Mouse (Mus musculus): ENCODE results near the gene Klhl29.

DNA sequence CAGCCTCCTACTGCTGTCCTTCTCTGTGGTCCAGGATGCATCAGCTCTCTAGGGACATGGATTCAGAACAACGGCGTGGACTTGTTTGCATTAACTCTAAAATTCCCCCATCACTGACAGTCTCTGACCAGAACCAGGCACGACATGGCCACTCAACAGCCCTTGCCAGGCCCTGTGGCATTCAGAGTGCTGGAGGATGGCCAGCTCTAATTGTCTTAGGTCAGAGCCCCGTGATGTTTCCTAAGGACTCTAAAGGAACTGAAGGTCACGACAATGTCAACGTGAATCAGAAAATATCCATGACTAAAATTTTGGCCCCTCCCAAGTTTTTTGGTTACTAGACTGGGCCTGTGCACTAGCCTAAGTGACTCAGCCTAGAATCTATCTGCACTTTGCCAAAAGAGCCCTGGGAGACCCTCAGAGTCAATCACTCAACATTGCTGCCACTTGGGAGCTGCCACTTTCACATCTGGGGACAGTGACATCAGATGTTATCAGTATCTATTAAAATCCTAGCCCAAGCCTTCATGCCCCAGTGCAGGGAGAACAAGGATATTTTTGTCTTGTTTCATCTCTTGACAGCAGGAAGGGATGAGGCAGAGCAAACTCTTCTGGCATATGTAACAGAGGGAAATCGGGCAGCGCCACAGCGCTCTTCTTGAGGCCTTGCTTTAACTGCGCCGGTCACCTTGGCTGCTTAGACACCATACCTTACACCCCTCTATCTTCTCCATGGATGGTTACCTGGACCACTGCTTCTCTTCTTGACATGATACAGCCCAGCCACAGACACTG lies 24.8 kb downstream of the Klhl29 start:
- no peak for TF ChIP-seq MYOG (IDR thresholded peaks at IDR 0.05; ENCODE audit: control insufficient read depth in 1 of 3, insufficient read depth in 1 of 3, insufficient read length in 2 of 3, low read depth in 2 of 3)
- no peak for TF ChIP-seq POLR2A (IDR thresholded peaks at IDR 0.05; ENCODE audit: insufficient read length, low read depth)
- no peak for TF ChIP-seq CEBPB (IDR thresholded peaks at IDR 0.05; ENCODE audit: insufficient read depth, poor library complexity, severe bottlenecking)
- no peak for TF ChIP-seq MAX (IDR thresholded peaks at IDR 0.05; ENCODE audit: low read depth)
- no peak for TF ChIP-seq POLR2AphosphoS2 (IDR thresholded peaks at IDR 0.05; ENCODE audit: insufficient read length, low read depth)
- TF ChIP-seq USF1 (IDR thresholded peaks at IDR 0.05; ENCODE audit: low read depth), result no peak
- TF ChIP-seq E2F4 (IDR thresholded peaks at IDR 0.05; ENCODE audit: insufficient read depth), result no peak
- TF ChIP-seq SRF (IDR thresholded peaks at IDR 0.05; ENCODE audit: control insufficient read depth, insufficient read length, low read depth), result no peak
- TF ChIP-seq TCF12 (IDR thresholded peaks at IDR 0.05; ENCODE audit: insufficient read depth, poor library complexity, severe bottlenecking), result no peak
- no peak for TF ChIP-seq MYOD1 (IDR thresholded peaks at IDR 0.05; ENCODE audit: control insufficient read depth in 1 of 3, insufficient read length in 2 of 3, low read depth in 2 of 3)

All from myocyte (in vitro differentiated cells).